Mouse (Mus musculus) stomach, postnatal 0 days (tissue): ENCODE results near the gene Tnn.

Experiments
- CTCF ChIP-seq: IDR thresholded peaks from 2 replicates; pipeline ENCODE4 v1.5.1; 2016; ENCODE audit warnings: antibody characterized with exemption, low read depth, mild to moderate bottlenecking, moderate library complexity
- EP300 ChIP-seq: optimal IDR thresholded peaks from 2 replicates; pipeline ENCODE3; 2016; ENCODE audit warnings: antibody characterized with exemption

DNA sequence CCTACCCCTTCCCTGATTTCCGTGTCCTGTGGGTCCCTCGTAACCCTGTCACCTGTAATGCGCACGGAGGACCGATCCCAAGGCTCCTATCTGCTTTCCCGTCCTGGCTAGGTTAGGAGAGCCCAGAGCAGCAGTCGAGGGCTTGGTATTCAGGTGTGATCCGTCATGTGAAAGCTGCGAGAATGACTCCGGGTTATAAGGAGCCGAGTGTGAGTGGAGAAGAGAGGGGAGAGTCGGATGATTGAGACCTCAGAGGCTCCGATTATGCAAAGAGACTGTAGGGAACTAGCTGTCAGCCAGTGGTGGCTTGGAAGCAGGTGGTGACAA lies 41.9 kb upstream of the Tnn start:
- no peak for TF ChIP-seq EP300
- TF ChIP-seq CTCF = no peak
